ENCODE assay signal across 8 mouse cellular contexts in the genomic region with DNA sequence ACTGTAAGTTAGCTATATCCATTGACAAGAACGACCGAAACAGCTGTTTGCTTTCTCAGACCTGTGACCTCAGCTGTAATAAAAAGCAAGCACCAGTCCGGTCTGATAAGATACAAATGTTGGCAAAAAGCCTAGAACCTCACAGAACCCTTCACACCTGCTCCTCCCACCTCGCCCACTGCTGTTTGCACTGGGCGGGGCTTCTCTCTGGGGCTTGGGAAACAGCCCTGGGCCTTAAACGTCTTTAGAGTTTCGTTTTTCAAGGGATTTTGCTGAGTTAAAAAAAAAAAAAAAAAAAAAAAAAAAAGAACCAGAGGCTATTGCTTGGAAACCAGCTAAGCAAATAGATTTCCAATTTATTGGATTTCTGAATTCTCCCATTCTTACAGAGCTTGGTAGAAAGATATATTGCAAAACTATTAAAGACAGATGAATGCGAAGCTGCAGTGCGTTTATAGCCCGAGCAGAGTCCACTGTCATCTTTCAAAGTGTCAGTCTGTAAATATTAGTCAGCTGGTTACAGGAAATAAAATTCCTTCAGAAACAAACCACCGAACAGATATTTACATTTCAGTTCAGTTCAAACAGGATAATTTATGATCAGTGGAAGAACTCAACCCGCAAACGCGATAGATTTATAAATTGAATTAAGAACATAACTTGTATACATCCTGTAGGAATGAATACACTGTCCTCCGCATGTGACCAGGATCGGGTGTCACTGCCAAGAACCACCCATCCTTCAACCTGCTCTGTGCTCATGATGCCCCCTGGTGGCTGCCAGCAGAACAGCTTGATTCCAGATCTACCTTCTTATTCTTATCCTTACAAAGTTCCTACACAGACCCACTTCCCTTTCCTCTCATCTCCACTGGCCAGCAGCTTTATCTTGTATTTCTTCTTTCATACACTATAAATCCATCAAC. TPM values are rescaled to one million over a fixed set of nuclear protein-coding genes. Genes with fewer than 3 reads are reported as not detected.
A peak's percentile ranks its signal among the peaks of the same experiment; 100 is the strongest.
DNase-seq lines count a peak whose midpoint lies in the region; ATAC-seq and TF ChIP-seq lines count a peak whose summit lies in the region.

No protein-coding gene starts in this region.

- H3K9me3 ChIP-seq in hindbrain, embryonic 10.5 days: no peaks in the 10 kb centered on the region
- no peaks in the 10 kb centered on the region for H3K9me3 ChIP-seq in lung, embryonic 16.5 days (ENCODE audit: control insufficient read depth, low read length)

- H3K4me1 ChIP-seq in hindbrain, embryonic 10.5 days (replicated peaks): no peaks in the 10 kb centered on the region
- H3K4me1 ChIP-seq in lung, embryonic 16.5 days (replicated peaks; ENCODE audit: control insufficient read depth, insufficient read depth, low read length): peaks cover 11% of the 10 kb centered on the region; the same call in 1 of the 2 replicates
- no peaks in the 10 kb centered on the region for H3K4me1 ChIP-seq in thymus, adult 2 months (replicated peaks; ENCODE audit: control insufficient read depth, insufficient read depth, low read length)

- H3K9ac ChIP-seq in lung, embryonic 16.5 days (ENCODE audit: low read length): no peak overlapping the region

- TF ChIP-seq CTCF in thymus, adult 2 months (IDR thresholded peaks at IDR 0.05; ENCODE audit: borderline replicate concordance, control insufficient read depth, extremely low read depth, insufficient read depth, low read length, poor library complexity): peak; percentile 81; the same call in 1 of the 2 replicates

- no peaks in the 10 kb centered on the region for H3K36me3 ChIP-seq in hindbrain, embryonic 10.5 days
- no peaks in the 10 kb centered on the region for H3K36me3 ChIP-seq in lung, embryonic 16.5 days (ENCODE audit: control insufficient read depth, insufficient read depth, low read length)
- no peaks in the 10 kb centered on the region for H3K36me3 ChIP-seq in thymus, adult 2 months (ENCODE audit: control insufficient read depth, insufficient read depth, low read length)

- ATAC-seq in frontal cortex, adult (ENCODE audit: low TSS enrichment): peak; percentile 75
- peak; percentile 82 for ATAC-seq in lung, embryonic 16.5 days (ENCODE audit: low read depth)

- no peak for TF ChIP-seq POLR2A in thymus, adult 2 months (IDR thresholded peaks at IDR 0.05; ENCODE audit: control insufficient read depth, extremely low read depth, insufficient read depth, low read length, poor library complexity)

- H3K4me3 ChIP-seq in hindbrain, embryonic 10.5 days: no peak overlapping the region
- peak overlapping the region; percentile 31 for H3K4me3 ChIP-seq in lung, embryonic 16.5 days (ENCODE audit: low read length)
- H3K4me3 ChIP-seq in thymus, adult 2 months (ENCODE audit: control insufficient read depth, insufficient read depth, low read length): no peak overlapping the region

- peak overlapping the region; percentile 53 for H3K4me2 ChIP-seq in lung, embryonic 16.5 days (ENCODE audit: low read depth, low read length)

- no peak overlapping the region for H3K27ac ChIP-seq in hindbrain, embryonic 10.5 days
- peak overlapping the region; percentile 9; the same call in 1 of the 2 replicates for H3K27ac ChIP-seq in lung, embryonic 16.5 days (ENCODE audit: low read length)
- H3K27ac ChIP-seq in thymus, adult 2 months (ENCODE audit: control insufficient read depth, insufficient read depth, low read length): no peak overlapping the region

- WGBS in hindbrain, embryonic 10.5 days: 28% methylated on average over 16 of the region's 16 CpGs
- WGBS in lung, embryonic 16.5 days: 3% methylated on average over 16 of the region's 16 CpGs
- WGBS in thymus, adult 2 months: 26% methylated on average over 16 of the region's 16 CpGs

- no peaks in the 10 kb centered on the region for H3K27me3 ChIP-seq in hindbrain, embryonic 10.5 days (ENCODE audit: insufficient read depth, poor library complexity, severe bottlenecking)
- H3K27me3 ChIP-seq in lung, embryonic 16.5 days (ENCODE audit: control insufficient read depth, insufficient read depth, low read depth, low read length): no peaks in the 10 kb centered on the region
- no peaks in the 10 kb centered on the region for H3K27me3 ChIP-seq in thymus, adult 2 months (ENCODE audit: control insufficient read depth, insufficient read depth, low read length)

- DNase-seq in Muller cell, postnatal 12 days (ENCODE audit: inconsistent ontology term): peak; percentile 64
- DNase-seq in cerebellum, adult 9-11 months: peak; percentile 85
- DNase-seq in hindbrain, embryonic 10.5 days (ENCODE audit: low spot score): peak; percentile 81
- peak; percentile 83 for DNase-seq in layer of hippocampus, adult 9-10 months (ENCODE audit: low spot score)
- DNase-seq in ovary, adult 18-20 months (ENCODE audit: low spot score): peak; percentile 67
- DNase-seq in thymus, adult 2 months: peak; percentile 76

RNA-seq across cellular contexts. Expression of gene Mansc1, which starts 17.3 kb away (rescaled TPM):
- 0.95 and 1.2 TPM in 2 replicates for polyA plus RNA-seq in hindbrain, embryonic 10.5 days (2016; fragmentation: Nextera tagmentation; extraction: Ambion mirVana)
- 8.4 and 9.8 TPM in 2 replicates for polyA plus RNA-seq in lung, embryonic 16.5 days (2015; fragmentation: Nextera tagmentation; extraction: Ambion mirVana)
- polyA plus RNA-seq in thymus, adult 2 months (2012; rRNA removed): 3.4 and 3.9 TPM in 2 replicates

RNA-seq across cellular contexts. Expression of gene Borcs5, which starts 24.3 kb away (rescaled TPM):
- polyA plus RNA-seq in hindbrain, embryonic 10.5 days (2016; fragmentation: Nextera tagmentation; extraction: Ambion mirVana): 20.1 and 28.7 TPM in 2 replicates
- 13.9 and 16.1 TPM in 2 replicates for polyA plus RNA-seq in lung, embryonic 16.5 days (2015; fragmentation: Nextera tagmentation; extraction: Ambion mirVana)
- 16.9 and 18.8 TPM in 2 replicates for polyA plus RNA-seq in thymus, adult 2 months (2012; rRNA removed)

RNA-seq across cellular contexts. Expression of gene Lrp6, which starts 48.2 kb away (rescaled TPM):
- polyA plus RNA-seq in hindbrain, embryonic 10.5 days (2016; fragmentation: Nextera tagmentation; extraction: Ambion mirVana): 24.7 and 25.3 TPM in 2 replicates
- polyA plus RNA-seq in lung, embryonic 16.5 days (2015; fragmentation: Nextera tagmentation; extraction: Ambion mirVana): 22.4 and 22.7 TPM in 2 replicates
- 28.3 and 33.8 TPM in 2 replicates for polyA plus RNA-seq in thymus, adult 2 months (2012; rRNA removed)
